Mouse (Mus musculus): ENCODE results near the gene Lrp6. TPM values are rescaled to one million over a fixed set of nuclear protein-coding genes. Genes with fewer than 3 reads are reported as not detected.

Lrp6 gene
- polyA plus RNA-seq (2012; fragmentation: generic; extraction: Trizol) = 10 to 100 TPM in 1 of 2 experiments, under 1 TPM in 1; 0.57 to 18.2 TPM

GRCm38 (mm10) chr6:134566818-134567485, at the start of gene Lrp6:
Gene Lrp6 (minus strand): TSS chr6:134566965.

Other genes starting within 250 kb of the Lrp6 start
- gene Bcl2l14, start 170.6 kb downstream of the Lrp6 start, polyA plus RNA-seq (2012; fragmentation: generic; extraction: Trizol) = under 1 TPM in 1 of 2 experiments, not detected in 1; 0.04 TPM
- gene Mansc1, start 65.5 kb upstream of the Lrp6 start, polyA plus RNA-seq (2012; fragmentation: generic; extraction: Trizol) = under 1 TPM in 1 of 2 experiments, not detected in 1; 0.02 TPM
- 10 to 100 TPM in 1 of 2 experiments, 1 to 10 TPM in 1; 5.9 to 11.8 TPM for gene Borcs5, start 72.5 kb upstream of the Lrp6 start, polyA plus RNA-seq (2012; fragmentation: generic; extraction: Trizol)
- gene Dusp16, start 225.7 kb upstream of the Lrp6 start, polyA plus RNA-seq (2012; fragmentation: generic; extraction: Trizol) = 1 to 10 TPM in 1 of 2 experiments, under 1 TPM in 1; 0.25 to 2.8 TPM

All from C3H10T1/2 (cell line).